Mouse (Mus musculus) midbrain, embryonic 13.5 days (tissue): ENCODE results near the gene Zmynd8. TPM values are rescaled to one million over a fixed set of nuclear protein-coding genes. Genes with fewer than 3 reads are reported as not detected.
A peak's percentile ranks its signal among the peaks of the same experiment; 100 is the strongest.

ENCODE experiments used
- ATAC-seq: fragments of 200-750 bp; cut with Nextera tagmentation; 2 replicates; pipeline ENCODE4 v1.8.0; 2017; ENCODE audit warnings: mild to moderate bottlenecking, moderate TSS enrichment, moderate library complexity
- H3K27ac ChIP-seq: fragments of 300-500 bp; sonication (generic); 2 replicates; pipeline ENCODE4 v1.5.1; 2015; ENCODE audit warnings: inconsistent platforms, mild to moderate bottlenecking, moderate library complexity
- H3K27me3 ChIP-seq: fragments of 300-500 bp; sonication (generic); 2 replicates; pipeline ENCODE4 v1.6.1; 2015; ENCODE audit warnings: mild to moderate bottlenecking, inconsistent platforms
- H3K36me3 ChIP-seq: fragments of 300-500 bp; sonication (generic); 2 replicates; pipeline ENCODE4 v1.6.1; 2015; ENCODE audit warnings: mild to moderate bottlenecking, inconsistent platforms
- H3K4me1 ChIP-seq: fragments of 300-500 bp; sonication (generic); replicated peaks from 2 replicates; pipeline ENCODE4 v1.6.1; 2015; ENCODE audit warnings: inconsistent platforms
- H3K4me2 ChIP-seq: fragments of 300-500 bp; sonication (generic); replicated peaks from 2 replicates; pipeline ENCODE4 v1.6.1; 2015; ENCODE audit warnings: moderate library complexity, mild to moderate bottlenecking, inconsistent platforms
- H3K4me3 ChIP-seq: fragments of 300-500 bp; sonication (generic); replicated peaks from 2 replicates; pipeline ENCODE4 v1.5.1; 2015; ENCODE audit warnings: mild to moderate bottlenecking, inconsistent platforms
- H3K9ac ChIP-seq: fragments of 300-500 bp; sonication (generic); replicated peaks from 2 replicates; pipeline ENCODE4 v1.6.1; 2015; ENCODE audit warnings: mild to moderate bottlenecking, inconsistent platforms
- H3K9me3 ChIP-seq: fragments of 300-500 bp; sonication (generic); 2 replicates; pipeline ENCODE4 v1.6.1; 2016; ENCODE audit warnings: mild to moderate bottlenecking, inconsistent platforms
- WGBS: fragments of 180-500 bp; shearing (Covaris S2); methylation state at CpG from one replicate; pipeline ENCODE4 v1.1.7; 2015; 5-methylcytosine and 5-hydroxymethylcytosine counted together
- polyA plus RNA-seq: library from polyadenylated mRNA; unstranded; fragments of >200 nt; fragmentation: Nextera tagmentation; extraction: Ambion mirVana; gene quantifications from 2 replicates; pipeline ENCODE4 v1.2.1, GENCODE M21; 2015

Gene Zmynd8
- polyA plus RNA-seq, 1 experiment from 2014 or later: 86.8 TPM

DNA sequence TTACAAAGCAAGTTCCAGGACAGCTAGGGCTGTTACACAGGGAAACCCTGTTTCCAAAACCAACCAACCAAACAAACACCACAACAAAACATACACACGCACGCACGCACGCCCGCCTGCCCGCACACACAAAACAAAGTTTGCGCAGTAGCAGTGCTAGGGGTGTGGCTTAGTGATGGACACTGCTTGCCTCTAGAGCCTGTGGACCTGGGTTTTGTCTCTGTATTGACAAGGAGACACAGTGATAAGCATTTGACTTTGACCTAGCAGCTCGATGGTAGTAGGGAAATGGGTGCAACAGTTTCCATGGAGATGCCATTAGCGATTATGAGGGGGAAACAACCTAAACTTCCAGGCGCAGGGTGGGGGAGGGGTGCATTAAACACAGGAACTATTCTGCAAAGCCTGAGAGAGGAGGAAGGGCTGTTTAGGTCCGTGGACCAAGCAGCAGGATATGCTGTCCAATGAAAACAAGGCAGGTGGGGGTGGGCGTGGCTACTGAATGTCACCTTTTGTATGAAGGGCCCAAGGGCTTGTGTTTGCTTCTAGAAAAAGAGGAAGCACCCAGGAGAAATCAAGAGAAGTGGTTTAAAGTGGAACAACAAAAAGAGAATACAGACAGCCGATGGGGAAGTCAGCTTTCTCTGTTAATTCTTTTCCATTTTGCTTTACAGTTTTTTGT is 23.4 kb upstream of the Zmynd8 start:
- H3K4me1 ChIP-seq: no peaks in the 10 kb centered on the region
- no peak overlapping the region for H3K27ac ChIP-seq
- no peaks in the 10 kb centered on the region for H3K9me3 ChIP-seq
- H3K27me3 ChIP-seq: no peaks in the 10 kb centered on the region
- no peaks in the 10 kb centered on the region for H3K36me3 ChIP-seq
- no peak overlapping the region for H3K4me3 ChIP-seq
- H3K9ac ChIP-seq: no peak overlapping the region
- 67% methylated on average over 13 of the region's 13 CpGs for WGBS
- ATAC-seq: no peak
- H3K4me2 ChIP-seq: no peak overlapping the region

GRCm38 (mm10) chr2:165914298-165914697 is 15.5 kb upstream of the Zmynd8 start:
- Histone ChIP-seq H3K9ac (no peak overlapping the region), H3K4me2 (no peak overlapping the region), H3K4me1 (no peaks in the 10 kb centered on the region), H3K27ac (no peak overlapping the region), H3K9me3 (no peaks in the 10 kb centered on the region), H3K36me3 (no peaks in the 10 kb centered on the region), H3K4me3 (no peak overlapping the region), H3K27me3 (no peaks in the 10 kb centered on the region)
- peak; percentile 70 for ATAC-seq
- 24% methylated on average over 11 of the region's 11 CpGs for WGBS

DNA sequence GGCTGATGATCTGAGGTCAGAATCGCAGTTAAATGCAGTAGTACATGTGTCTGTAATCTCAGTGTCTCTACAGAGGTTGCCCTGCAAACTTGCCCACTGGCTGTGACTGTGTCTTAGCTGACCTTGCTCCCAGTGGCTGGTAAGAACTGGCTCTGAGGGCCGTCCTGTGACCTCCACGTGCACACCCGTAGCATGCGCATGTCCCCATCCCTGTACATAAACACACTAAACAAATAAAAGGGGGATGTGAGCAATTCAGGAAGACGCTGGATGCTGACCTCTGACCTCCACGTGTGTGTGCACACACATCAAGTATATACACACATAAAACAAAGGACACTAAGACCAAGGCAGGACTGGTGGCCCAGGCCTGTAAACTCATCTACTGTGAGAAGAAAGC is 14.3 kb upstream of the Zmynd8 start:
- H3K9me3 ChIP-seq: no peaks in the 10 kb centered on the region

DNA sequence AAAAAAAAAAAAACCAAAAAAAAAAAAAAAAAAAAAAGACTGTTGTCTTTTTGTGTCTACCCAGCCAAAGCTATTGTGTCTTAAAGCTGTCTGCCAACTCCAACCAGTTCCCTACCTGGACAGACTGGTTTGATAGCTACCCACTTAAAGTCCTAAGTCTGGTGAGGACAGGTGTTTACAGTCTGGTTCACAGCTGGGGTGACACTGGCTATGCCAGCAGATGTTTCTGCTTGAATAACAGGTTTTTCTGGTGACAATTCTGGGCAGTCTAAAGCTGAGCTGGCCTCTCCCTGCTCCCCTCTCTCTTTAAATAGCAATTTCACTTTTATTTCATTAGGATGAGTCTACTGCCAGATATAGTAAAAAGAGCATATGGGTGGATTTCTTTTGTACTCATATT is 10.9 kb upstream of the Zmynd8 start:
- H3K9me3 ChIP-seq: no peaks in the 10 kb centered on the region
- no peak overlapping the region for H3K27ac ChIP-seq
- no peaks in the 10 kb centered on the region for H3K36me3 ChIP-seq
- no peak for ATAC-seq
- H3K4me2 ChIP-seq: no peak overlapping the region
- H3K4me1 ChIP-seq: peaks cover 8% of the 10 kb centered on the region
- no peak overlapping the region for H3K4me3 ChIP-seq
- H3K9ac ChIP-seq: no peak overlapping the region
- H3K27me3 ChIP-seq: no peaks in the 10 kb centered on the region

More for the DNA sequence above, 14.3 kb upstream of the Zmynd8 start:
- WGBS: 83% methylated on average over 7 of the region's 7 CpGs
- no peaks in the 10 kb centered on the region for H3K4me1 ChIP-seq
- H3K4me3 ChIP-seq: no peak overlapping the region
- H3K27me3 ChIP-seq: no peaks in the 10 kb centered on the region
- H3K27ac ChIP-seq: no peak overlapping the region
- no peak for ATAC-seq
- H3K9ac ChIP-seq: no peak overlapping the region
- H3K36me3 ChIP-seq: no peaks in the 10 kb centered on the region
- no peak overlapping the region for H3K4me2 ChIP-seq

- no peaks in the 10 kb centered on the region for H3K9me3 ChIP-seq
These were observed 8.4 kb upstream of the Zmynd8 start for GRCm38 (mm10) chr2:165907199-165907598.

GRCm38 (mm10) chr2:165906332-165906945 is 7.6 kb upstream of the Zmynd8 start:
- Histone ChIP-seq H3K4me2 (no peak overlapping the region), H3K27ac (peak overlapping the region; percentile 12; the same call in 1 of the 2 replicates), H3K27me3 (no peaks in the 10 kb centered on the region), H3K4me1 (peaks cover 8% of the 10 kb centered on the region), H3K36me3 (no peaks in the 10 kb centered on the region), H3K9me3 (no peaks in the 10 kb centered on the region), H3K9ac (no peak overlapping the region), H3K4me3 (no peak overlapping the region)
- ATAC-seq: no peak; the same call in 1 of the 2 replicates
- WGBS: 36% methylated on average over 15 of the region's 15 CpGs

More at GRCm38 (mm10) chr2:165907199-165907598, 8.4 kb upstream of the Zmynd8 start:
- 47% methylated on average over 7 of the region's 8 CpGs for WGBS
- H3K27me3 ChIP-seq: no peaks in the 10 kb centered on the region
- no peak for ATAC-seq
- no peak overlapping the region for H3K4me3 ChIP-seq
- H3K27ac ChIP-seq: no peak overlapping the region
- no peak overlapping the region for H3K9ac ChIP-seq
- no peaks in the 10 kb centered on the region for H3K36me3 ChIP-seq
- peaks cover 8% of the 10 kb centered on the region for H3K4me1 ChIP-seq
- no peak overlapping the region for H3K4me2 ChIP-seq

- peaks cover 19% of the 10 kb centered on the region for H3K4me1 ChIP-seq
- 45% methylated on average over 3 of the region's 3 CpGs for WGBS
- H3K27me3 ChIP-seq: no peaks in the 10 kb centered on the region
- H3K4me2 ChIP-seq: no peak overlapping the region
- no peaks in the 10 kb centered on the region for H3K36me3 ChIP-seq
- H3K9ac ChIP-seq: no peak overlapping the region
- no peak overlapping the region for H3K4me3 ChIP-seq
- no peak for ATAC-seq
- no peak overlapping the region for H3K27ac ChIP-seq
- H3K9me3 ChIP-seq: no peaks in the 10 kb centered on the region
These were observed 2.2 kb upstream of the Zmynd8 start for GRCm38 (mm10) chr2:165901127-165901384.

- WGBS: 14% methylated on average over 23 of the region's 23 CpGs
- Histone ChIP-seq H3K4me3 (no peak overlapping the region), H3K9ac (peak overlapping the region; percentile 44; the same call in 1 of the 2 replicates), H3K4me2 (peak overlapping the region; percentile 25; the same call in 1 of the 2 replicates), H3K4me1 (peaks cover 19% of the 10 kb centered on the region), H3K36me3 (no peaks in the 10 kb centered on the region), H3K9me3 (no peaks in the 10 kb centered on the region), H3K27me3 (no peaks in the 10 kb centered on the region), H3K27ac (peak overlapping the region; percentile 51)
- peak; percentile 67; the same call in 1 of the 2 replicates for ATAC-seq
These were observed 1.7 kb upstream of the Zmynd8 start for GRCm38 (mm10) chr2:165900351-165901126.

DNA sequence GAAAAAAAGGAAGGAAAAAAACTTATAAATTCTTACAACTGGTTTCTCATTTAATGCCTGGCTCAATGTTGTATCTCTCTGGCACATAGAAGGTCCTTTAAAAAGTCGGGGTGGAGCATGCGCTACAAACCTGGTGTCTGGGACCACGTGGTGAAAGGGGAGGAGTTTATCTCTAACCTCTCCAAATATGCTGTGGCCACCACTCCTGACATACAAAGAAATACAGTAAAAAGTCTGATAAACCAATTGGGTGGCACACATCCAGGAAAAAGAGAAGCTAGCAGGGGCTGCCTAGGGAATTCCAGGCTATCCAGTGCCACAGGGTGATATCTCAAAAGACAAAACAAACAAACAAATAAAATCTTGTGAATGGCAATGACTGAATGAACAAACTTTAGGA is 1.1 kb upstream of the Zmynd8 start:
- 26% methylated on average over 3 of the region's 3 CpGs for WGBS

GRCm38 (mm10) chr2:165899474-165899873 is 658 bp upstream of the Zmynd8 start:
- H3K4me3 ChIP-seq: no peak overlapping the region
- no peak overlapping the region for H3K4me2 ChIP-seq
- H3K27me3 ChIP-seq: no peaks in the 10 kb centered on the region
- H3K27ac ChIP-seq: no peak overlapping the region; the same call in 1 of the 2 replicates
- H3K9ac ChIP-seq: no peak overlapping the region
- H3K36me3 ChIP-seq: no peaks in the 10 kb centered on the region
- 43% methylated on average over 6 of the region's 6 CpGs for WGBS
- peaks cover 19% of the 10 kb centered on the region for H3K4me1 ChIP-seq
- H3K9me3 ChIP-seq: no peaks in the 10 kb centered on the region
- ATAC-seq: no peak

More for the DNA sequence above, 1.1 kb upstream of the Zmynd8 start:
- Histone ChIP-seq H3K27me3 (no peaks in the 10 kb centered on the region), H3K4me2 (peak overlapping the region; percentile 25; the same call in 1 of the 2 replicates), H3K4me3 (no peak overlapping the region), H3K4me1 (peaks cover 19% of the 10 kb centered on the region), H3K27ac (peak overlapping the region; percentile 51), H3K9me3 (no peaks in the 10 kb centered on the region), H3K36me3 (no peaks in the 10 kb centered on the region), H3K9ac (no peak overlapping the region)
- ATAC-seq: no peak

DNA sequence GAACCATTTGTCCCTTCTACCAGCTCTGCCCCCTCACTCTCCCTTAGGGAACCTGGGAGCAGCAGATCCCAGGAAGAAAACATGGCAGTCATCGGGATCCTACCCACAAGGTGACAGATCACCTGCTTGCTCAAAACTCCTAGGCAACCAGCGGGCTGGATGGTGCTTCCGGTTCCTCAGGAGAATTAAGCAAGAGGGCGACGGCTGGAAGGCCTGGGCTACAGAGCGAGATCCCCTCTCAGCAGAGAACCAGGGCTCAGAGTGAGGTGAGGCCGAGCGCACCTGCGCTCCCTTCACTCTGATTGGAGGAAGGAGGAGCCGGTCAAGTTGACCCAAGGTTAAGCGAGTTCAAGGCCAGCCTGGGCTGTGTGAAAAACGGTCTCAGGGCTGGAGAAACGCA is 2.6 kb downstream of the Zmynd8 start:
- H3K9me3 ChIP-seq: no peaks in the 10 kb centered on the region
- no peaks in the 10 kb centered on the region for H3K27me3 ChIP-seq
- no peak overlapping the region for H3K4me2 ChIP-seq
- WGBS: 83% methylated on average over 13 of the region's 13 CpGs
- no peak overlapping the region for H3K9ac ChIP-seq
- H3K4me1 ChIP-seq: peaks cover 19% of the 10 kb centered on the region
- ATAC-seq: no peak
- no peak overlapping the region for H3K27ac ChIP-seq
- H3K36me3 ChIP-seq: no peaks in the 10 kb centered on the region
- no peak overlapping the region for H3K4me3 ChIP-seq

- peaks cover 15% of the 10 kb centered on the region for H3K4me1 ChIP-seq
- no peaks in the 10 kb centered on the region for H3K27me3 ChIP-seq
- H3K36me3 ChIP-seq: no peaks in the 10 kb centered on the region
- H3K4me3 ChIP-seq: no peak overlapping the region
- no peak for ATAC-seq
- H3K9ac ChIP-seq: no peak overlapping the region
- no peaks in the 10 kb centered on the region for H3K9me3 ChIP-seq
- 95% methylated on average over 4 of the region's 4 CpGs for WGBS
- no peak overlapping the region for H3K27ac ChIP-seq
- H3K4me2 ChIP-seq: no peak overlapping the region
These were observed 3.1 kb downstream of the Zmynd8 start for GRCm38 (mm10) chr2:165895687-165896086.
